8 mouse cellular contexts compared by ENCODE assay signal in the genomic region with DNA sequence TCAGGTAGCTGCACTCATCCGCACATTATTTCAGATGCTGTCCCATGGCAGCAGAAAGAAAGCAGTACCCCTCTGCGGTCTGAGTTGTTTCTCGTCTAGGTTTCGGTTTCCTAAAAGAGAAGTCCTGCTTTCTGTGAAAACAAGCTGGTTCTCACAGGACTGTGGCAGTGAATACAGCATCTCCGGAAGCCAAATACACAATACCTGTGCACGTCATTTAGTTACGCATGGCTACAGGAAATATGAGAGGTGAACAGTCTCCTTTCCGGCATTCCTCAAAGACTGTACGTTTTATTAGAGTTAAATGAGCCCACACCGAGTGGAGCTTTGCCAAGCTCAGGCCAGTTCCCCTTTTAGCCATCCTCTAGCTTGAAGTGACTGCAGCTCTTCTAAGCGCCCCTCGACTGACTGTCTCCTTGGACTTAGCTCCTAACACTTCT. TPM values are rescaled to one million over a fixed set of nuclear protein-coding genes. Genes with fewer than 3 reads are reported as not detected.
DNase-seq lines count a peak whose midpoint lies in the region; ATAC-seq and TF ChIP-seq lines count a peak whose summit lies in the region.

No protein-coding gene starts in this region.

- peak overlapping the region; percentile 22 for H3K4me2 ChIP-seq in intestine, embryonic 15.5 days (replicated peaks)
- H3K4me2 ChIP-seq in liver, postnatal 0 days (ENCODE audit: low read depth, low read length): peak overlapping the region; percentile 71
- no peak overlapping the region for H3K4me2 ChIP-seq in midbrain, embryonic 11.5 days

- DNase-seq in heart, adult 11 months: peak; percentile 95
- DNase-seq in heart, embryonic 10.5 days (ENCODE audit: low spot score): no peak
- peak; percentile 47 for DNase-seq in liver, postnatal 0 days
- peak; percentile 68 to 76 for DNase-seq in spleen, adult 2 months (ENCODE audit: low read depth in 1 of 2, low spot score in 2 of 2)
- no peak for DNase-seq in midbrain, embryonic 11.5 days (ENCODE audit: low spot score, missing footprints)
- DNase-seq in cerebellum, adult 11 months: no peak

- TF ChIP-seq POLR2A in cortical plate, adult 2 months (IDR thresholded peaks at IDR 0.05; ENCODE audit: extremely low read depth, insufficient read depth, low read length): no peak
- TF ChIP-seq POLR2A in spleen, adult 2 months (IDR thresholded peaks at IDR 0.05; ENCODE audit: low read depth, low read length): peak; percentile 46

- no peak for ATAC-seq in intestine, embryonic 15.5 days
- ATAC-seq in liver, postnatal 0 days: peak; percentile 37
- no peak for ATAC-seq in midbrain, embryonic 11.5 days (ENCODE audit: low FRiP score)

- no peak for TF ChIP-seq EP300 in liver, postnatal 0 days (IDR thresholded peaks at IDR 0.05; ENCODE audit: low read depth)

- no peak for TF ChIP-seq CTCF in cortical plate, adult 2 months (IDR thresholded peaks at IDR 0.05; ENCODE audit: extremely low read depth, insufficient read depth, low read length)
- TF ChIP-seq CTCF in liver, postnatal 0 days (IDR thresholded peaks at IDR 0.05; ENCODE audit: low read depth): no peak
- no peak for TF ChIP-seq CTCF in spleen, adult 2 months (IDR thresholded peaks at IDR 0.05; ENCODE audit: extremely low read depth, insufficient read depth, insufficient read length, insufficient replicate concordance)

- peaks cover 7% of the 10 kb centered on the region; the same call in 1 of the 2 replicates for H3K4me1 ChIP-seq in heart, embryonic 10.5 days
- H3K4me1 ChIP-seq in cortical plate, adult 2 months (ENCODE audit: control insufficient read depth, insufficient read depth, low read length): no peaks in the 10 kb centered on the region
- H3K4me1 ChIP-seq in intestine, embryonic 15.5 days (replicated peaks): 0 out of 2 replicates have a peak, but pooled peaks cover 2% of the 10 kb centered on the region
- H3K4me1 ChIP-seq in liver, postnatal 0 days (ENCODE audit: insufficient read depth): peaks cover 21% of the 10 kb centered on the region
- H3K4me1 ChIP-seq in spleen, adult 2 months (ENCODE audit: control insufficient read depth, insufficient read depth, insufficient read length): peaks cover 22% of the 10 kb centered on the region
- no peaks in the 10 kb centered on the region for H3K4me1 ChIP-seq in midbrain, embryonic 11.5 days (ENCODE audit: control insufficient read depth, insufficient read depth, low read length)

- 68% methylated on average over 12 of the region's 12 CpGs for WGBS in heart, embryonic 10.5 days
- WGBS in intestine, embryonic 15.5 days: 61% methylated on average over 12 of the region's 12 CpGs
- WGBS in liver, postnatal 0 days (ENCODE audit: insufficient replicate concordance): 27% methylated on average over 12 of the region's 12 CpGs
- 4% methylated on average over 12 of the region's 12 CpGs for WGBS in spleen, adult 2 months
- WGBS in midbrain, embryonic 11.5 days: 70% methylated on average over 12 of the region's 12 CpGs

- no peak overlapping the region for H3K9ac ChIP-seq in intestine, embryonic 15.5 days
- peak overlapping the region; percentile 54 for H3K9ac ChIP-seq in liver, postnatal 0 days (replicated peaks)
- H3K9ac ChIP-seq in midbrain, embryonic 11.5 days (ENCODE audit: low read length): no peak overlapping the region

- H3K36me3 ChIP-seq in heart, embryonic 10.5 days: no peaks in the 10 kb centered on the region
- H3K36me3 ChIP-seq in intestine, embryonic 15.5 days: no peaks in the 10 kb centered on the region
- no peaks in the 10 kb centered on the region for H3K36me3 ChIP-seq in liver, postnatal 0 days (replicated peaks; ENCODE audit: insufficient read depth, low read length)
- no peaks in the 10 kb centered on the region for H3K36me3 ChIP-seq in spleen, adult 2 months (ENCODE audit: control insufficient read depth, insufficient read depth, low read length)
- no peaks in the 10 kb centered on the region for H3K36me3 ChIP-seq in midbrain, embryonic 11.5 days (ENCODE audit: control insufficient read depth, insufficient read depth, low read length)

- no peaks in the 10 kb centered on the region for H3K9me3 ChIP-seq in heart, embryonic 10.5 days
- no peaks in the 10 kb centered on the region for H3K9me3 ChIP-seq in intestine, embryonic 15.5 days
- H3K9me3 ChIP-seq in liver, postnatal 0 days (ENCODE audit: low read length): no peaks in the 10 kb centered on the region
- H3K9me3 ChIP-seq in midbrain, embryonic 11.5 days (ENCODE audit: control insufficient read depth, low read length): no peaks in the 10 kb centered on the region

- no peaks in the 10 kb centered on the region; the same call in 1 of the 2 replicates for H3K27me3 ChIP-seq in heart, embryonic 10.5 days (ENCODE audit: insufficient read depth, poor library complexity, severe bottlenecking)
- no peaks in the 10 kb centered on the region for H3K27me3 ChIP-seq in intestine, embryonic 15.5 days (replicated peaks)
- no peaks in the 10 kb centered on the region for H3K27me3 ChIP-seq in liver, postnatal 0 days (ENCODE audit: insufficient read depth, low read length)
- H3K27me3 ChIP-seq in spleen, adult 2 months (ENCODE audit: control insufficient read depth, insufficient read depth, low read length): no peaks in the 10 kb centered on the region
- no peaks in the 10 kb centered on the region for H3K27me3 ChIP-seq in midbrain, embryonic 11.5 days (ENCODE audit: control insufficient read depth, insufficient read depth, low read length)

- no peak overlapping the region for H3K27ac ChIP-seq in heart, embryonic 10.5 days
- peak overlapping the region; percentile 95 for H3K27ac ChIP-seq in cortical plate, adult 2 months (ENCODE audit: insufficient read depth, low read length)
- H3K27ac ChIP-seq in intestine, embryonic 15.5 days: no peak overlapping the region
- peak overlapping the region; percentile 91 for H3K27ac ChIP-seq in liver, postnatal 0 days (ENCODE audit: low read depth)
- H3K27ac ChIP-seq in spleen, adult 2 months (ENCODE audit: insufficient read depth, low read length): peak overlapping the region; percentile 97
- no peak overlapping the region for H3K27ac ChIP-seq in midbrain, embryonic 11.5 days (ENCODE audit: low read depth, low read length)

- no peak overlapping the region for H3K4me3 ChIP-seq in heart, embryonic 10.5 days
- H3K4me3 ChIP-seq in cortical plate, adult 2 months (ENCODE audit: insufficient read depth, low read length): no peak overlapping the region
- no peak overlapping the region for H3K4me3 ChIP-seq in intestine, embryonic 15.5 days (replicated peaks)
- peak overlapping the region; percentile 37 for H3K4me3 ChIP-seq in liver, postnatal 0 days (ENCODE audit: low read depth, low read length)
- H3K4me3 ChIP-seq in spleen, adult 2 months (ENCODE audit: extremely low read depth, insufficient read depth, insufficient read length): peak overlapping the region; percentile 41
- no peak overlapping the region for H3K4me3 ChIP-seq in midbrain, embryonic 11.5 days (ENCODE audit: low read depth, low read length)

RNA-seq across cellular contexts. Expression of gene Smchd1, which starts 10.7 kb away (rescaled TPM):
- polyA plus RNA-seq in heart, embryonic 10.5 days (2016; fragmentation: Nextera tagmentation; extraction: Ambion mirVana): 46.8 and 62.3 TPM in 2 replicates
- 23.7 and 26.6 TPM in 2 replicates for polyA plus RNA-seq in cortical plate, adult 2 months (2012; rRNA removed)
- polyA plus RNA-seq in intestine, embryonic 15.5 days (2015; fragmentation: Nextera tagmentation; extraction: Ambion mirVana): 49.3 and 51.5 TPM in 2 replicates
- polyA plus RNA-seq in liver, postnatal 0 days (2015; fragmentation: Nextera tagmentation; extraction: Ambion mirVana): 21.4 and 25.7 TPM in 2 replicates
- 12.3 and 14.3 TPM in 2 replicates for polyA plus RNA-seq in spleen, adult 2 months (2012; rRNA removed)
- 71.0 and 76.1 TPM in 2 replicates for polyA plus RNA-seq in midbrain, embryonic 11.5 days (2014; fragmentation: Nextera tagmentation; extraction: Ambion mirVana)

RNA-seq across cellular contexts. Expression of gene Gm4707, which starts 26.1 kb away (rescaled TPM):
- polyA plus RNA-seq in heart, embryonic 10.5 days (2016; fragmentation: Nextera tagmentation; extraction: Ambion mirVana): 3.8 TPM in 2 replicates
- polyA plus RNA-seq in cortical plate, adult 2 months (2012; rRNA removed): 1.4 and 1.6 TPM in 2 replicates
- 1.2 and 3.8 TPM in 2 replicates for polyA plus RNA-seq in intestine, embryonic 15.5 days (2015; fragmentation: Nextera tagmentation; extraction: Ambion mirVana)
- 0.45 and 0.51 TPM in 2 replicates for polyA plus RNA-seq in liver, postnatal 0 days (2015; fragmentation: Nextera tagmentation; extraction: Ambion mirVana)
- polyA plus RNA-seq in spleen, adult 2 months (2012; rRNA removed): 1.5 and 1.7 TPM in 2 replicates
- 1.5 and 2.0 TPM in 2 replicates for polyA plus RNA-seq in midbrain, embryonic 11.5 days (2014; fragmentation: Nextera tagmentation; extraction: Ambion mirVana)

RNA-seq across cellular contexts. Expression of gene Ndc80, which starts 40.8 kb away (rescaled TPM):
- 46.3 and 49.0 TPM in 2 replicates for polyA plus RNA-seq in heart, embryonic 10.5 days (2016; fragmentation: Nextera tagmentation; extraction: Ambion mirVana)
- polyA plus RNA-seq in cortical plate, adult 2 months (2012; rRNA removed): 0.17 and 0.38 TPM in 2 replicates
- polyA plus RNA-seq in intestine, embryonic 15.5 days (2015; fragmentation: Nextera tagmentation; extraction: Ambion mirVana): 36.5 and 40.5 TPM in 2 replicates
- 16.3 and 17.7 TPM in 2 replicates for polyA plus RNA-seq in liver, postnatal 0 days (2015; fragmentation: Nextera tagmentation; extraction: Ambion mirVana)
- 0.46 and 0.48 TPM in 2 replicates for polyA plus RNA-seq in spleen, adult 2 months (2012; rRNA removed)
- 65.6 and 71.3 TPM in 2 replicates for polyA plus RNA-seq in midbrain, embryonic 11.5 days (2014; fragmentation: Nextera tagmentation; extraction: Ambion mirVana)

Comparison
In these comparisons a context has a peak if more than half of its experiments do, and no peak if none do; other contexts are left out.
1. DNase-seq: peak in heart, adult 11 months (single experiment), liver, postnatal 0 days (single experiment) and spleen, adult 2 months (2 of 2); none in heart, embryonic 10.5 days (single experiment), midbrain, embryonic 11.5 days (single experiment) and cerebellum, adult 11 months (single experiment).
2. H3K27ac ChIP-seq: peak in cortical plate, adult 2 months (single experiment), liver, postnatal 0 days (single experiment) and spleen, adult 2 months (single experiment); none in heart, embryonic 10.5 days (single experiment), intestine, embryonic 15.5 days (single experiment) and midbrain, embryonic 11.5 days (single experiment).
3. H3K4me3 ChIP-seq: peak in liver, postnatal 0 days (single experiment) and spleen, adult 2 months (single experiment); none in heart, embryonic 10.5 days (single experiment), cortical plate, adult 2 months (single experiment), intestine, embryonic 15.5 days (single experiment) and midbrain, embryonic 11.5 days (single experiment).
4. RNA of gene Ndc80, which starts 40.8 kb away (polyA plus RNA-seq): 65.6 to 71.3 TPM in midbrain, embryonic 11.5 days, 46.3 to 49.0 TPM in heart, embryonic 10.5 days, 36.5 to 40.5 TPM in intestine, embryonic 15.5 days and 16.3 to 17.7 TPM in liver, postnatal 0 days; 0.46 to 0.48 TPM in spleen, adult 2 months and 0.17 to 0.38 TPM in cortical plate, adult 2 months; every median in the first group is over 10 times any median in the second.